Mouse (Mus musculus) adrenal gland, adult (tissue): ENCODE results near the gene Macf1.
A peak's percentile ranks its signal among the peaks of the same experiment; 100 is the strongest.
"Not testable (repeated sequence)": the region's sequence is repeated elsewhere in the genome, so short reads cannot be mapped to it uniquely, and the experiment has no call there.

Experiments
- DNase-seq, 2 experiments: peaks; one replicate each; pipeline ENCODE4 v3.0.0; 2022 to 2023; ENCODE audit warnings: low spot score in 1 of 2; ENCODE audit not compliant: inconsistent age in 2 of 2

The Macf1 gene

DNA sequence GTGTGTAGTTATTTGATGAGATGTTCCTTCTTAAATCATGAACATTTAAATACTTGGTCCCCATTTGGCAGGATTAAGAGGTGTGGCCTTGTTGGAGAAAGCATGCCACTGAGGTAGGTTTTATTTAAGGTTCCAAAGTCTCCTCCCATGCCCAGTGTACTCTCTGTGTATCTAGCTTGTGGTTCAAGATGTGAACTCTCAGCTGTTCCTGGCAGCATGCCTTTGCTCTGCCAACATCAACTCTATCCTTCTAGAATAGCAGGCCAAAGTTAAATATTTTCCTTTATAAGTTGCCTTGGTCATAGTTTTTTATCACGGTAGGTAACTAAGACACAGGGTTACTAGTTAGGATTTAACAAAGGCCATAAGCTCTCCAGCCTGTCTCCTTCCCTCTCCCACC, 230.4 kb downstream of the Macf1 start:
- no peak for DNase-seq

DNA sequence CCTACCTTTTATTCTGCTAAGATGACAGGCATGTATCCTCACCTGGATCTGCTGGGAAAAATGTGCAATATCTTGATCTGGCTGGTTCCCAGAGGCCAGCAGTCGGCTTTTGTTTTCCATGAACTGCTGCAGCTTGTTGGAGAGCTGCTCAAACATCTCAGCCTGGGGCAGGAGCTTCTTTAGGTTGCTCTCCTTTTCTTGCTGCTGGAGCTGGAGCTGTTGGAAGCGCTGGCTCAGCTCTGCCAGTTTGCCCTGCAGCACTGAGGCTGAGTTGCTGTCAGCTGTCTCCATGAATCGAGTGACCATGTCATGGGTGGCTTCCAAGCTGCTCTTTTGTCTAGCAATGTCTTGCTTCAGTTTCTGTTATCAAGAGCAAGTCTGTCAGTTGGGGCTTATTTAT, 232.2 kb downstream of the Macf1 start:
- no peak for DNase-seq

DNA sequence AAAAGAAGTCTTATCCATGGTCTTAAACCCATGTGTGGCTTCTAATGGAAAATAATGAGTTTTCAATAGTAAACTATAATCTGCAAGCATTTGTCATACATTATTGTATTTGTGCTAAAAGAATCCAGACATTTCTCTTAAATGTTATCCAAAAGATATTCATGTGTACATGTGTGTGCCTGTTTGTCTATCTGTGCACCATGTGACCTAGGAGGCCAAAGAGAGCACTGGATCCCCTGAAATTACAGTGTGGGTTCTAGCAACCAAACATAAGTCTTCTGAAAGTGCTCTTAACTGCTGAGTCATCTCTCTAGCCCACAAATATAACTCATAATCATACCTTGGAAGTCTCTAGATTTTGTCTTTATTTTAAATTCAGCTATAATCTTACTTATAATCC, 234.9 kb downstream of the Macf1 start:
- DNase-seq: no peak

DNA sequence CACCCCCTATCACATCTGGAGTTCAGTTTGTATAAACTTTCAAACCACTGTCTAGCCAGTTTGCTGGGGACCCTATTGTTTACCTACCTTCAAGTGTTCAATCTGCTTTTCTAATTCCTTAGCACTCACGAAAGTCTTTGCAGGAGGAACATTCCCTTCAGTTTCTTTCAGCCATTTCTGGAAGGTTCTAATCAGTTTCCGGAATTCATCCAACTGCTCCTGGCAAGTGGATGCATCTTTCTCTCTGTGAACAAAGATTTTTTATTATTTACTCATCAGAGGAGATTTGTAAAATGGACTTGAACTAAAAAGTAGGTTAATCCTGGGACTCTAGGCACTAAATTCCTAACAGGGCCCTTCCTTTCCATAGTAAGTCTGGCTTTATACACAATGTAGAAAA, 236.1 kb downstream of the Macf1 start:
- DNase-seq: no peak

DNA sequence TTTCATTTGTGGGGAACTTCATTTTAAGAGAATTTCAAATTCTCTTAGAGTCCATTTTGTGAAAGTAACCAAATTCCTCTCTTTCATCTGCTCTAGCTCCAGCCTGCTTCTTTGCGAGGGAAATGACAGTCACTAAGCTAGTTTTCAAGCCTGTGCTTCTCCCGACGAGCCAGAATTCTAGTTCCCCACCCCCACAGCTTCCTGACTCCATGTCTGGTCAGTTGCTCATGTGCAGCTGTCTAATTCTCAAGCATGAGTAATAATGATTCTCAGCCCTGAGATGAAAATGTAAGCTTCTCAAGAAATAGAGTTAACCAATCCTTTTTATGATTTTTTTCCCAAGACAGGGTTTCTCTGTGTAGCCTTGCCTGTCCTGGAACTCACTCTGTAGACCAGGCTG, 236.9 kb downstream of the Macf1 start:
- DNase-seq: no peak

DNA sequence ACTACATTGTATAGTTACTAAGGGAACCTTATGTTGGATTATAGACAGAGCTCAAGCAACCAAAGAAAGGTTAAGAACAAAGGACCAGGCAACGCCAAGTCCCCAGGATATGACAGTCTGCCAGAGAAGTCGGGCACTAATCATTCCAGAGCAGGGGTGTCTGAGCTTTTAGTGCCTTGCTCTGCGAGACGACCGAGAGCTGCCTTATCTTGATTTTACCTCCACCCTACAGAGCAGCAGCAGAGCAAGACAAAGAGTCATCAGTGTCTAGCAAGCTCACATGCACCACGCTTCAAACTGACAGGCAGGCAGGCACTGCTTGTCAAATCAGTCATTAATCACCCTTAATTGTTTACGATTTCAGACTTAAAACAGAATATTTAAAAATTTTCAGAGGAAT, 237.4 kb downstream of the Macf1 start:
- no peak for DNase-seq

DNA sequence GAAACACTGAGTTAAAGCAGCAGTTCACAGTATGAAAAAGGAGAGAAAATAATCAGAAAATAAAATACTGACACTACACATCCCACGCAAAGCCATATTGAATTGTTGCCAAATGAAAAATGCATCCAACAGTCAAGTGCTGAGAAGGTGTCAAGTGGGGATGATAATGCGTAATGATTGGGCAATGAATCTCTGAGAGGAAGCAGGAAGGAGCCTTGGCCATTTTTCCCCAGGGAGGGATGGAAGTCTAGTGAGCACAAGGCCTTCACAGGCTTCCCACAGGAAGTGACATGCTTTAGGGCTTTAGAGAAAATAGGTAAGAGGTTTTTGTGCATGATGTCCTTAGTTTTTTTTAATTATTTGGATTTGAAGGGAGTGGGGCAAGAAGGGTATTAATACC, 237.9 kb downstream of the Macf1 start:
- DNase-seq: not testable (repeated sequence)

DNA sequence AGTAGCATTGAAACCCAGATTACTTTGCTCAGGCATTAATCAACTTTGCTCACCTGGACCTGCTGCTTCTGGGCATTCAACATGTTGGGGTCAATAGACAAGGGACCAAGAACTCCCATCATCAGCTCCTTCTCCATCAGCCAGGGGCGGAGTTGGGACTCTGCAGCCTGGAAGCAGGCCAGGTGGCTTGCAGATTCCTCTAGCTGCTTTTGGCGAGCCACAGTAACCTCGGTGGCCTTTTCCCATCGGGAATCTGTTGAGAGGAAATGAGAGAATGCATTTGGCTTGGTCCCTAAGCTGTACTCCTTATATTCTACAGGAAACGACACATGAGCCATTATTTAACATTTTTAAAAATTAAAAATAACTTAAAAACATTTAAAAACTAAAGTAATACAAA, 245.7 kb downstream of the Macf1 start:
- DNase-seq: peak; percentile 23 to 61

DNA sequence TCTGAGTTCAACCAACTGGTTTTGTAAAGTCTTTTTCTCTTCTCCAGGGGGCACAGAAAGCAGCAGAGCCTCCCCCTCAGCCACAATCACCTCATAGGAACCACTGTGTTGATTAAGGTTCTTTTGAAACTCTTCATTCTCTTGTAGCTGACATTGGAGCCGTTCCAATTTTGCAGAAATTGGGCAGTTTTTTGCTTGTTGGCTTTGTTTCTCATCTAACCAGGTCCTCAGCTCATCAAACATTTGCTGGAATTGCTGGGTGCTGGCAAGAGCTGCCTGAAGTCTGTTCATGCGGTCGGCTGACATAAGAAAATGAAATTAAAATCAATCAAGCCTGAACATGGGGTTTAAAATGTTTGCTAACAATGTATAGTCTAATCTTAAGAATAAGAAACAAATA, 251.0 kb downstream of the Macf1 start:
- DNase-seq: no peak

DNA sequence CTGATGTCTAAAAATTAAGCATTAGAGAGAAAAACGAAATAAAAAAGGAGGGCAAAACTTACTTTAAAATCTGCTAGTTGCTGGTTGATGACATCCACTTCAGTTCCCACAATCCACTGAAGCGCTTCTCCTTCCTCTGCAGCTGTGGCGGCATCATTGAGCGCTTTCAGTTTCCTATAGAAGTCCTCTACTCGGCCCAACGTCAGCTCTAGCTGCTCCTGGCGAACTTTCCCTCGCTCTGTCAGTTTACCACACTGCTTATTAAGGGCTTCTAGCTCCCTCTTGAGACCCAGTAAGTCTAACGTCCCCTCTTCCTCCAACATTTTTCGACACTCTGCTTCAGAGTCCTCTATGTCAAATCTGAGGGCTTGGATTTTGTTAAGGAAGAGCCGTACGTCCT, 252.2 kb downstream of the Macf1 start:
- no peak for DNase-seq

DNA sequence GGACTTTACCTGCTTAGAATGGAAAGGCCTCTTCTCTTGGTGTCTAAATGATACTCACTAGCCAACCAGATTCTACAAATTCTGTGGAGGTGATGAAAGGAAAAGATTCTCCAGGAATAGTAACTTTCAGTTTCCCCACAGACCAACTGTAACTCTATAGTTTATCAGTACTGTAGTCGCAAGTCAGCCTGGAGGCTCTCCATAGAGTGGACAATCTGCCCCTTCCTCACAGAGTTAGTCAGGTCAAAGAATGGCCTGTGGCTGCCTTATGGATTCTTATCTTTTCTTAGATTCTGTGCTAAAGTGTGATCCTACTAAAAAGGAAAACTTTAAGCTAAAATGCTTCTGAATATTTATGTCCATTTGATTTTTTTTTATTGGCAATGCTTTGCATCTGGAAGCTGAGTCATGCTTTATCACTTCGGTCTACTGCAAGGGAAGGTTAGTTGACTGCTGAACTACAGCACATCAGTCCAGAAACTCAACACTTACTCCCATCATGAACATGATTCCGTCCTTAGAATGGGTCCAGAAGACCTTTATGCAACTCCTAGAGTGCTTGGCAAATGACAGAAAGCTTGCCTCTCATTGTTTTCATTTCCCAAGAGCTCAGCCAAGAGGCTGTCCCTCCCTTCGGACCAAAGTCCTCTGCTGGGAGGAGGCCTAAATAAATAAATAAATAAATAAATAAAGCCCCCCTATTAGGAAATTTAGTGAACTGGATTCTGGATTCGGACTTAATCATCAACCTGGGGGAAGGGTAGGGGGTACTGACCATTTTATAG, 256.1 kb downstream of the Macf1 start:
- no peak for DNase-seq

DNA sequence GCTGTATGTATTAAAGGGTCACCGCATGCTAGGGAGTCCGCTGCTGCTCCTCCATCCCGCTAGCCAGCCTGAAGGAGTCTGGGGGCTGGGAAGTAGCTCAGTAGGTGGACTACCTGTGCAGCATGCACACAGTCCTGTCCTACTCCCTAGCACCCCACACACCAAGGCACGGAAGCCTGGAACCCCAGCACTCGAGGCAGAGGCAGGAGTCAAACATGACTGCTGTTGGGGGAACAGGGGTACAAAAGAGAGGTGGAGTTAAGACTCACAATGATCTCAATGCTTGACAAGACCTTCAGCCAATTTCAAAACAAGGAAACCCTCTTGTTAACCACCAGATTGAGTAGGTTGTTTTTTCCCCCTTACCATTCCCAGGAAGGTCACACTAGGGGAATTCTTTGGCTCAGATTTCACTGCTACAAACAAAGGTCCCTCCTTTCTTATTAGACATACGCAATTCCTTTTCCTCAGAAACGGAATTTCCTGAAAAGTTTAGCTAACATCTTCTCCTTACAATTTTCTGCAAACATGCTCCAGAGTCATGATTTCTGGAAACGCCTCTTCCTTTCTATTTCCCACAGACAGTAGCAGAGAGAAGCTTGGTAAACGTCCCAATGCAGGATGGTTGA, 256.8 kb downstream of the Macf1 start:
- DNase-seq: no peak

DNA sequence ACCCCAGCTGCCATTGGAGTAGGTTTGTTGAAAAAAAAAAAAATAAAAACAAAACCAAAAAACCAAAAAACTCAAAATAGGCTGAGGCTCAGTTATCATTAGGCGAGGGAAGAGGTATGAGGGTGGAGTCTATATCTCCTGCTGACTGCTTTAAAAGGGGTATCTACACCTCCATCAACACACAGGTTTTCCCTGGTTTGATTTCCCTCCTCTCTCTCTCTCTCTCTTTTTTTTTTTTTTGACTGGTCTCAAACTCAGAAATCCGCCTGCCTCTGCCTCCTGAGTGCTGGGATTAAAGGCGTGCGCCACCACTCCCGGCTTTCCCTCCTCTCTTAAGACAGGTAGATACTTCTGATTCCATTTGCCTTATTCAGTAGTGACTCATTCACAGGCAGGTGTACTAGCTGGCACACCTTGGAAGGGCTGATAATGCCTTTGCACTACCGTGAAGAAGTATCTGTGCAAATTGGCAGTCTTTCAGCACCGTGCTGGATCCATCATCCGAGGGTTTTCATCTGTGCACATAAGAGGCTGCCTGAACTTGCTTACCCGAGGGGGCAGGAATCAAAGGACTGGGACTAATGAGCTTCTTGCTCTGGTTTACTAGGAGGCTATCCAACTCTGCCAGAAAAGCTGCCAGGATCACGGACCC, 257.6 kb downstream of the Macf1 start:
- DNase-seq: no peak

DNA sequence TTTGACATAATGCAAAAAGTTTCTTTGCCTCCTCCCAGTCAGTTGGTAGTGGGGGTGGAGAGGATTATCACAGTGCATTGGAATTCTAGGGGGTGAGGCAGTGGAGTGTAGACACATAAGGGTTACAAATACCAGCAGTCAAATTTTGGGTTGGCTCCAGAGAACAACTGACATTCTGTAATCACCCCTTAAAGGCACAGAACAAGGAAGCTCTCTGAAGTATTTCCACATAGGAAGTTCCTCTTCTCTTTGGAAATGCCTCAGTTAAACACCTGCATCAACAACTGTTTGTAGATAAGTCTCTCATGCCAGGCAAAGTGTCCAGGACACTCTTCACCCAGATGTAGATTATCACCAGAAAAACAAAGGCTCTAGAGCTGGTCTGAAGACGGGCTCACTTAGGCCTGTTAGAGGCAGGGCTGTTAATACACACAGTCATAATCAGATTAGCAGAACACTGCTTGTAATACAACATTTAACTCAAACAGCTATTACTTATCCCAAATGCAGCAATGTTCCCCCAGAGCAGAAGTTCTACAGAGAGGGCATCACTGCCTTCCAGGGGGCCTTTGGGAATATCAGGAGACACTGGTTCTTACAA, 258.4 kb downstream of the Macf1 start:
- peak in 1 of 2 experiments; percentile 63 for DNase-seq

DNA sequence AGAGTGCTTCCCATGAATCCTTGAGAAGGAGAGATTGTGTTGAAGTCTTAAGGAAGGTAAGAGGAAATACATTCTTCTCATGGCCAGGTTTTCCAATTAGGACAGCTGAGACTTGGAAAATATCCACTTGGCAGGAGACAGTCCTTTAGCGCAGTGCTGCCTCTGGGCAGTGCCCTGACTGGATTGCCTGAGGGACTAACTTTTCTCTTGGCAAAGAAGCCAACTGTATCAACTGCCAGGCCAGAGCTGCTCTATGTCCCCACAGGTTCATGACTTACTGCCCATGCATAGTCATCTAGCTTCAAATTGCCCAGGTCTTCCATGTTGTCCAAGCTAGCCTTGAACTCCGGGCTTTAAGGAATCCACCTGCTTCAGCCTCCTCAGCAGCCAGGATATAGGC, 260.1 kb downstream of the Macf1 start:
- DNase-seq: no peak

DNA sequence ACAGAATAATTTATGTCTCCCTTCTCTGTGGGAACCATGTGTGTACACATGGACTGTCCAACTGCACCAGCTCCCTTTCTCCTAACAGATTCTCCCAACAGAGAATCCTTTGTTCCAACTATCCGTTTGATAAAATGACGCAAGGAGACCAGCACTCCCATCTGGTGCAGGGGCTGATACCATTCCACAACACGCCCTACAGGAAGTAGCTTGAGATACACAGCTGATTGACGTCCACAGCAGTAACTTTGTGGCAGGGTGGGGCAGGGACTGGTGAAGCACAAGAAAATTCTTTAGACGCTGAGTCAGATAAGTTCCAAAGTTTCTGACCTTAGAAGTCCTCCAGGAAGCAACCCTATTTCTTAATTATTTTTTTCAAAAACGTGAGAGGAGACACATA, 261.3 kb downstream of the Macf1 start:
- no peak for DNase-seq

DNA sequence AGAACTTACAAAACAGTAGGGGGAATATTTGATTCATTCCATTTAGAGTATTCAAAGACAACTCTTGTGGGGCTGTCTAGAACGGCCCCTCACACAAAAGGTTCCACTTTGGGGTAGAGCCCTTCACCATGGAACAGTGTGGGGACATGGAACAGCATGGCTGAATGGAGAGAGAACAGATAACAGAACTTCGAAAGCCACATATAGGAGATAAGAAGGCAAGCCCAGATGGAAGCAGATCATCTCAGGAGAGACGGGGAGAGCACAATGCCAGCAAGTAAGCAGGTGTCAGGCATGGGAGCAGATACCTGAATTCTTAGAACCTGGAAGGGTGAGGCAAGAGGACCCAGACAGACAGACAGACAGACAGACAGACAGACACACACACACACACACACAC, 266.1 kb downstream of the Macf1 start:
- no peak for DNase-seq

DNA sequence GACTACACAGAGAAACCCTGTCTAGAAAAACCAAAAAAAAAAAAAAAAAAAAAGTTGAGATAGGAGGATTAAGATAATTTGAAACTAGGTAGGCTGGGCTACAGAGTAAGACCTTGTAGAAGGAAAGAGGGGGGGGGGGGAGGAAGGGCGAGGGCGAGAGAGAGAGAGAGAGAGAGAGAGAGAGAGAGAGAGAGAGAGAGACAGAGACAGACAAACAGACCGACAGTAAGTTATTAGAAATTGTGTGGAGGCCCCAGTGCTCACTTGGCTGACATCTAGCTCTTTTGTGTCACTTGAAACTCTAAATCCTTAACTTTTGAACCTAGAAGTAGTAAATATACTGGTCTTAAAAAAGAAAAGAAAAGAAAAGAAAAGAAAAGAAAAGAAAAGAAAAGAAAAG, 266.7 kb downstream of the Macf1 start:
- no peak for DNase-seq

DNA sequence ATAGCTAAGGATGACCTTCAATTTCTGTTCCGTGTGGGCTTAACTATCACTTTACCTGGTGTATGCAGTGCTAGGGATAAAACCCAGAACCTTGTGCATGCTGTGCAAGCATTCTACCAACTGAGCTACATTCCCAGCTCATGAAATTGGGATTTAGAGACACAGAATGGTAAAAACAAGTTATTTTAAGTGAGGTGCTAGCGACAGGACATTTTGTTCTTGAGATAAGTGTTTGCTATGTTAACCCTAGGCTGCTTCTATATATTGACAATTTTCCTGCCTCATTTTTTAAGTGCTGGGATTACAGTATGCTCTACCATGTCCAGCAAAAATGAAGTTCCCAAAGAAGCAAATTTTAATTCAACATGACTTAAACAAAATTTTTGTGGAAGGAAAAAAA, 267.3 kb downstream of the Macf1 start:
- DNase-seq: no peak

DNA sequence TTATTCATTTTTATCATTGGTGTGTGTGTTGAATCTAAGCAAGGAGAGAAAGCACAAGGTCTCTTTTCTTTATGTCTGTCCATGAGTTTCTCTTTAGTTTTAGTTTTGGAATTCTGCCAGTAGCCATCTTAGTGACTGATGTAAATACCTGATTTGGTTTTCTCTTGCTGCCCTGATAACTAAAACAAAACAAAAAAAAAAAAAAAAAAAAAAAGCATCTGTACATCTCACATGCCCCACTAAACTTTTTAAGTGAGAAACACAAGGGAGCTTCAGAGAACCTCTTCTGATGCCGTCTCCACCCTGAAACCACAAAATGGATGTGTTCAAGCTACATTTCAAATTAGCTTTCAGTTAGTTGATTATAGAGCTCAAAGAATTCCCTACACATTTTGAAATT, 268.6 kb downstream of the Macf1 start:
- no peak for DNase-seq

DNA sequence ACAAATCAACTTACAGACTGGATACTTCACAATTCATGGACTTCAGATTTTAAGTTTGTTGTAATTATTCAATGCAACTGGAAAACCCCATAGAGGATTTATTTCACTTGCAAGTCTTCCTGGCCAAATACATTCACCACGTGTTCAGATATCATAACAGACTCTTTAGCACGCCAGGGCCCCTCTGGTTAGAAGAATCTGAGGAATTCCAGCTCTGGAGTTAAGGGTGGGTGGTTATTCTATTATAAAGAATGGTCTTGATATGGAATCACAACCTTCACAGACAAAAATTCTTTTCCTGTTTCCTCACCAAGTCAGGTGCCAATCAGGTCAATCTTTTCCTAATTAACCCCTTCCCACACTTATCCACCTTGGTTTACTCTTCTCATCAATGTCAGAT, 270.3 kb downstream of the Macf1 start:
- no peak for DNase-seq

DNA sequence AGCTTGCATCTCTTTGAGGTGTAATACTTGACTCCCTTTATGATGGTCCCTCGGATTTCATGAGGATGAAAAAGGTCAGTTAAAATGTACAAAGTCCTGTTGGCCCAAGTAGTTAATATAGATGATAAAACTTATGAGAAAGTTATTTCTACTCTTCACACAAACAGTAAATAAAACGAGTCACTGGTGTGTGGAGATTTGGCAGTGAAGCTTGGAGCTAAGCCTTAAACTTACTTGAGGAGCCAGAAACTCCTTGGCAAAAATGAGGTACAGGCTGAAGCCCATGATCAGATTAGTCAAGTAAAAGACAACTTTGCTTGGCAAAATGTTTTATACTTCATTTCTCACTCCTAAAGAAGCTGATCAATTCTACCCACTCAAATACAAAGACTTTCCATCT, 271.2 kb downstream of the Macf1 start:
- DNase-seq: no peak
